Mouse (Mus musculus): ENCODE data around the gene Rbak.

DNA sequence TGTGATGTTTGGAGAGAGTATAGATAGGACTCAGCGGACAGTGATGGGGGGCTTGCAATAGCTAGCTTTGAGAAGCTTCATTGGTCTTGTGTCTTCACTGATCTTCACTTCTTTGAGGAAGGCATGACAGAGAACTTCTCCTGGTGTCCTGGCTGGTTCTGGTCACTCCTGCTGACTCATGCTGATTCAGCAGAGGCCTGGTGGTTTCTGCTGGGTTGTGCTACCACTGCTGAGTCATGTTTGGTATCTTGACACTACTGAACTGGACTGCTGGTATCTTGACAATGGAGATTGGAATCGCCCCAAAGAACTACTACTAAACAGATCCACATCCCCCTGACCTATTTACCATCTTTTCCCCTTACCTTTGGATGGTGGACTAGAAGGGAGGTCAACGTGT lies 25.0 kb downstream of the Rbak start:
- TF ChIP-seq CTCF (IDR thresholded peaks at IDR 0.05; ENCODE audit: low read depth, low read length) (no peak), TAL1 (conservative IDR thresholded peaks at IDR 0.05; ENCODE audit: low read depth, low read length) (no peak), POLR2AphosphoS5 (IDR thresholded peaks at IDR 0.05; ENCODE audit: insufficient replicate concordance, low read depth, low read length) (no peak), GATA1 (IDR thresholded peaks at IDR 0.05; ENCODE audit: borderline replicate concordance, low read length) (no peak)

Measured in G1E (cell line).